Mouse (Mus musculus) midbrain, embryonic 16.5 days (tissue): ENCODE results near the gene Cgref1. TPM values are rescaled to one million over a fixed set of nuclear protein-coding genes. Genes with fewer than 3 reads are reported as not detected.
A peak's percentile ranks its signal among the peaks of the same experiment; 100 is the strongest.

Source experiments
- ATAC-seq: fragments of 200-750 bp; cut with Nextera tagmentation; 2 replicates; pipeline ENCODE4 v1.8.0; 2017; ENCODE audit warnings: moderate TSS enrichment
- H3K27ac ChIP-seq: fragments of 300-500 bp; sonication (generic); 2 replicates; pipeline ENCODE4 v1.5.1; 2014; ENCODE audit warnings: mild to moderate bottlenecking, low read length, mixed read lengths
- H3K27me3 ChIP-seq: fragments of 300-500 bp; sonication (generic); 2 replicates; pipeline ENCODE4 v1.6.1; 2014; ENCODE audit warnings: low read depth, low read length, mixed read lengths; ENCODE audit not compliant: control insufficient read depth, insufficient read depth
- H3K36me3 ChIP-seq: fragments of 300-500 bp; sonication (generic); 2 replicates; pipeline ENCODE4 v1.6.1; 2014; ENCODE audit warnings: mild to moderate bottlenecking, low read length, moderate library complexity, mixed read lengths; ENCODE audit not compliant: control insufficient read depth, insufficient read depth
- H3K4me1 ChIP-seq: fragments of 300-500 bp; sonication (generic); 2 replicates; pipeline ENCODE4 v1.6.1; 2014; ENCODE audit warnings: mild to moderate bottlenecking, low read length, mixed read lengths; ENCODE audit not compliant: control insufficient read depth, insufficient read depth
- H3K4me2 ChIP-seq: fragments of 300-500 bp; sonication (generic); 2 replicates; pipeline ENCODE4 v1.6.1; 2014; ENCODE audit warnings: mild to moderate bottlenecking, low read length, mixed read lengths
- H3K4me3 ChIP-seq: fragments of 300-500 bp; sonication (generic); 2 replicates; pipeline ENCODE4 v1.5.1; 2014; ENCODE audit warnings: low read depth, mild to moderate bottlenecking, low read length, moderate library complexity, mixed read lengths
- H3K9ac ChIP-seq: fragments of 300-500 bp; sonication (generic); 2 replicates; pipeline ENCODE4 v1.6.1; 2014; ENCODE audit warnings: low read depth, low read length, mixed read lengths
- H3K9me3 ChIP-seq: fragments of 300-500 bp; sonication (generic); replicated peaks from 2 replicates; pipeline ENCODE4 v1.6.1; 2014; ENCODE audit warnings: mild to moderate bottlenecking, low read length, mixed read lengths; ENCODE audit not compliant: control insufficient read depth, poor library complexity, severe bottlenecking
- WGBS: fragments of 180-500 bp; shearing (Covaris S2); extraction: QIAGEN DNeasy Blood & Tissue Kit; methylation state at CpG from one replicate; pipeline ENCODE4 v1.1.7; 2014; 5-methylcytosine and 5-hydroxymethylcytosine counted together
- polyA plus RNA-seq: library from polyadenylated mRNA; unstranded; fragments of >200 nt; fragmentation: Nextera tagmentation; extraction: Ambion mirVana; gene quantifications from 2 replicates; pipeline ENCODE4 v1.2.1, GENCODE M21; 2015

Gene Cgref1
- polyA plus RNA-seq, 1 experiment from 2014 or later, result 86.8 TPM

DNA sequence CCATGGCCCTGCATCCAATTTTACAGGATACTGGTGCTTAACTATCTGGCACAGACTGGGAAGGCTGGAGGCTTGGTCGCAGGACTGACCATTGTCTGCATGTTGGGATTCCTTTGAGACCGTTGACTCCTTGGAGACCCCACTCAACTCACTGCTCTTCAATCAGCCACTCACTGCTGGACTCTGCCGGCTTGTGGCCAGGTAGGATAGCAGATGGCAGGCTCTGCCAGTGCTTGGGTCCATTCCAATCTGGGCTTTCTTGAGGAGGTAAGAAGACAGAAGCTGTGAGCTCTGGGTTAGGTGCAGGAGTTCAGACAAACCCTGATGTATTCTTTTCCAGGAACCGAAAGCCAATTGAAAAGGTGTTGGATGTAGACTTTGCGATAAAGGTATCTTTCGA, 8.7 kb upstream of the Cgref1 start:
- no peak overlapping the region for H3K9ac ChIP-seq
- H3K4me1 ChIP-seq, result peaks cover 31% of the 10 kb centered on the region
- no peak overlapping the region for H3K27ac ChIP-seq
- no peak overlapping the region for H3K4me3 ChIP-seq
- H3K4me2 ChIP-seq, result no peak overlapping the region
- peaks cover 37% of the 10 kb centered on the region for H3K36me3 ChIP-seq
- no peak for ATAC-seq
- 96% methylated on average over 6 of the region's 6 CpGs for WGBS
- H3K9me3 ChIP-seq, result no peaks in the 10 kb centered on the region
- no peaks in the 10 kb centered on the region for H3K27me3 ChIP-seq

DNA sequence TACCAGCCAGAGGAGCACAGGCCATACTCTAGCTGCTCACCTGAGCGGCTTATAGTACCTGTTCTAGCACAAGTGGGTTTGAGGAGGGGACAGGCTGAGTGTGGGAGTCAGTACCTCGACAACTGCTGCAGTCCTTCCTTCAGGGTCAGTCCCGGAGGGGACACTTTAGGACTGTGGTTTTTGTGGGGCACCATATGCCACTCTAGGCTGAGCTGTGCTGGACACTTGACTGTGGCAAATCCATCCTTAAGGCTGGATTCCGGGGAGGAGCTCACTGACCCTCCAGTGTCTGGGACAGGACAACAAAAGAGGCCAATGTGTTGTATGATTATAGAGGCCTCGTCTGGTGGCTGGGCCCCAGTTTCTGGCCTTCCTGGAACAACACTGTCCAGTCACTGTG, 7.2 kb upstream of the Cgref1 start:
- Histone ChIP-seq H3K9ac (no peak overlapping the region), H3K36me3 (peaks cover 32% of the 10 kb centered on the region), H3K4me1 (peaks cover 18% of the 10 kb centered on the region), H3K4me2 (no peak overlapping the region), H3K4me3 (no peak overlapping the region), H3K9me3 (no peaks in the 10 kb centered on the region), H3K27me3 (no peaks in the 10 kb centered on the region), H3K27ac (no peak overlapping the region)
- no peak for ATAC-seq
- 87% methylated on average over 5 of the region's 5 CpGs for WGBS

DNA sequence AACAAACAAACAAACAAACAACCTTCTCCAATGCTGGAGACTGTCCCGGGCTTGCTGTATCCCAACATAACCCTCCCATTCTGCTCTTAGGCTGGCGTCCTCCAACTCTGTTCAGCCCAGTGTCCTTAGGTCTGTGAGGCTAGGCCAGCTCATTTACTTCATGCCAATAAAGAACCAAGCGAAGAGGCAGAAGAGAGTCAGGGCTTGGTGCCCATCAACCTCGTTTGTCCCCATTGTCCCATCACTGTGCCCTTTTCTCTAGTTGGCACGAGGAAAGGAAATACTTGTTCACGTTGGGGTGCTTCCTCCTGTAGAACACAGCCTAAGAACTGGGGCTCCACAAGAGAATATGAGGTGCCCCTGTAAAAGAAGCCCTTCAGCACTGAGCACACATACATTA, 6.3 kb upstream of the Cgref1 start:
- 89% methylated on average over 6 of the region's 6 CpGs for WGBS
- Histone ChIP-seq H3K9me3 (no peaks in the 10 kb centered on the region), H3K36me3 (peaks cover 32% of the 10 kb centered on the region), H3K9ac (no peak overlapping the region), H3K27me3 (no peaks in the 10 kb centered on the region), H3K4me2 (no peak overlapping the region), H3K27ac (no peak overlapping the region), H3K4me3 (no peak overlapping the region), H3K4me1 (peaks cover 15% of the 10 kb centered on the region)
- no peak for ATAC-seq

DNA sequence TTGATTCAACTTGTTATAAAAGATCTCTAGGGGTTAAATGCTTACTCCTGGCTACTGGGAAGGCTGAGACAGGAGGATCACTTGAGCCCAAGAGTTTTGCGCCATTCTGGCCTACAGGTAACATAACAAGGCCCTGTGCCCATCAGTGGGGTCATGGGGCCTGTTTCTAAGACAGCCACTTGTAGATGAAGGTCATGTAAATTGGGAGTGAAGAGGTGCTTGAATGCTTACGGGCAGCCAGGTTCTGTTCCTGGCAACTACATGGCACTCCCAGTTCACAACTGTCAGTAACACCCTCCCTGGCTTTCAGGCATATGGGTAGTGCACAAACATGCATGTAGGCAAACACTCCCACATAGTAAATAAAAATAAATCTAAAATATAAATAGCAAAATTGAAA, 5.5 kb upstream of the Cgref1 start:
- Histone ChIP-seq H3K4me3 (no peak overlapping the region), H3K9ac (no peak overlapping the region), H3K9me3 (no peaks in the 10 kb centered on the region), H3K27ac (no peak overlapping the region), H3K4me2 (no peak overlapping the region), H3K36me3 (peaks cover 30% of the 10 kb centered on the region), H3K4me1 (peaks cover 15% of the 10 kb centered on the region), H3K27me3 (no peaks in the 10 kb centered on the region)
- WGBS, result 87% methylated on average over 2 of the region's 2 CpGs
- no peak for ATAC-seq

DNA sequence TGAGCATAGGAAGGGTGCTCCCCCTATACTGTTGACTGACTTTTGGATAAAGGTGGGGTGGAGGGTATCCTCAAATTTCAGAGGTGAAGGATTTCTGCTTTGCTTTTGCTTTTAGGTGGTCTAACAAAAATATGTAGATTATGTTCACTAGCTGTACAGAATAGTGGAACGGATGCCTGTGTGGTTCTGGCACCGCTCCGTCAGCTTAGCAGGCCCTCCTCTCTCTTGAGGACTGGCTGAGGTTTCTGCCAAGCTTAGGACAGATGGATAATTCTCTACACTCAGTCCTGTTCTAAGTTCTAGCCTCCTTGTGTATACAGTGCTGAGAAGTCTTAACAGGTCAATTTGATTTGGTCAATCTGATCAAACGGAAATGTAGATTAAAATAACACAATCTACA, 5.1 kb upstream of the Cgref1 start:
- ATAC-seq, result no peak

DNA sequence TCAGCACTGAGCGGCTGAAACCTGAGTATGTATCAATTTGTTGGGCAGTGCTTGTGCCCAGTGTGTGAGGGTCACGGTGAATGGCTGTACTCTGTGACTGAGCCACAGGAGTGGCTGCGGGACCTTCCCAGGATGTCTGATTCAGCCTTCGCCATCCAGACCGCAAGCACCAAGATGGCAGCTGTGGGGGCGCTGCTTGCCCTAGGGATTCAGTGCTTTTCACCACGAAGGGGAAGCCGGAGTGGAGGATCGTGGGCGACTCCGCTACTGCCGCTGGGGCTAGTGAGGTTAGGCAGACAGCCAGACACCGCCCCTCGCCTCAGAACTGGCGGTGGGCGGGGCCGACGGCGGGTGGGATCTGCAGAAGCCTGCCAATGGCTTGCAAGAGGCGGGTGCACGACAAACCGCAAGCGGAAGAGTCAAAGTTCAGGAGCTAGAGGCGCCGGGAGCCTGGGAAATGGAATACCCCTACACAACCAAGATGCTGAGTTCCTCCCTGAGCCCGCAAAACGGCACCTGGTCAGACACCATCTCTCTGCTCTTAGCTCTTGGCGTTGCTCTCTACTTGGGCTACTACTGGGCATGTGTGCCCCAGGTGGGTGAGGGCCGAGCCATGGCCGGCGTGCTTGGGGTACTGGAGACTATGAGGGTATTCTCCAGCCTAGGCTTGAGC, 4.4 kb upstream of the Cgref1 start:
- under 1% methylated on average over 31 of the region's 31 CpGs for WGBS
- ATAC-seq, result peak; percentile 81

More for the DNA sequence above, 5.1 kb upstream of the Cgref1 start:
- Histone ChIP-seq H3K4me3 (peak overlapping the region; percentile 61), H3K4me1 (peaks cover 15% of the 10 kb centered on the region), H3K9ac (peak overlapping the region; percentile 65), H3K36me3 (peaks cover 25% of the 10 kb centered on the region), H3K27ac (peak overlapping the region; percentile 56; the same call in 1 of the 2 replicates), H3K4me2 (peak overlapping the region; percentile 94), H3K9me3 (no peaks in the 10 kb centered on the region), H3K27me3 (no peaks in the 10 kb centered on the region)
- WGBS, result 63% methylated on average over 4 of the region's 4 CpGs

DNA sequence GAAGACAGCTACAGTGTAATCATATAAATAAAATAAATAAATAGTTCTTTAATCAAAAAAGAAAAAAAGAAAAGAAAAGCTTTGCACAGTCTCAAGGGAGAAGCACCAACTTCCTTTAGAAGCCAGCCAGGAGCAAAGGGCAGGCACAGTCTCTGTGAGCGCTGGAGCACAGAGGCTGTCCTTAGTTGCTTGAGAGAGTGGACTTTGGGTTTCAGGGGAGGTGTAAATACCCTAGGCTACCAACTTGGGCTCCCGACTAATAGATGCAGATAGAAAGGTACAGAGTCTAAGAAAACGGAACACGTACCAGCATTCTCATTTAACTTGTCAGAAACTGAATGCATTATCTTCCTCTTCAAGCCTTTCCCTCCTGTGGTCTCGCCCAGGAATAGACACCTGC, 3.2 kb upstream of the Cgref1 start:
- 84% methylated on average over 5 of the region's 5 CpGs for WGBS
- H3K9ac ChIP-seq, result no peak overlapping the region
- H3K4me3 ChIP-seq, result no peak overlapping the region
- H3K9me3 ChIP-seq, result no peaks in the 10 kb centered on the region
- peaks cover 19% of the 10 kb centered on the region for H3K4me1 ChIP-seq
- H3K27me3 ChIP-seq, result no peaks in the 10 kb centered on the region
- no peak for ATAC-seq
- no peak overlapping the region for H3K27ac ChIP-seq
- H3K36me3 ChIP-seq, result peaks cover 8% of the 10 kb centered on the region; the same call in 1 of the 2 replicates
- no peak overlapping the region for H3K4me2 ChIP-seq

More for the DNA sequence above, 4.4 kb upstream of the Cgref1 start:
- Histone ChIP-seq H3K4me1 (peaks cover 15% of the 10 kb centered on the region), H3K9ac (peak overlapping the region; percentile 65), H3K9me3 (no peaks in the 10 kb centered on the region), H3K27ac (peak overlapping the region; percentile 56), H3K27me3 (no peaks in the 10 kb centered on the region), H3K36me3 (peaks cover 19% of the 10 kb centered on the region), H3K4me3 (peak overlapping the region; percentile 61), H3K4me2 (peak overlapping the region; percentile 94)

DNA sequence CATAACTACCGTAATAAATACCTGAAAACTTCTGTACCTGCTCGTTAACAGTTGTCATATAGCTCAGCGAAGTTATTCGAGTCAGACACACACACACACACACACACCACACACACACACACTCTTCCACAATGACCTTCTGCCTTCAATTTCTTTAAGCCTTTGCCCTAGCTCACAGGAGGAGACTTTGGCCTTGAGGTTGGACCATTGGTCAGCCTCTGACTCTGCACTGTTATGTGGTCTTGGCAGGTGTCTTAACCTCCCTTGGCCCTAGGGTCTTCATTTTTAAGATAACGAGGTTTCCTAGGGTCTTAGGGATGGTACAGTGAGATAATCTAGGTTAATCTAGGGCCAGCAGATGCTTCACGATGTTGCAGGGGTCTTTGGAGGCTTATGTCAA, 1.0 kb downstream of the Cgref1 start:
- Histone ChIP-seq H3K9me3 (no peaks in the 10 kb centered on the region), H3K4me2 (peak overlapping the region; percentile 79), H3K4me1 (peaks cover 8% of the 10 kb centered on the region; the same call in 1 of the 2 replicates), H3K27ac (no peak overlapping the region), H3K4me3 (peak overlapping the region; percentile 63), H3K36me3 (no peaks in the 10 kb centered on the region), H3K27me3 (no peaks in the 10 kb centered on the region), H3K9ac (0 out of 2 replicates have a peak overlapping the region, but pooled peaks have one; percentile 89)
- no peak for ATAC-seq
- 88% methylated on average over 6 of the region's 6 CpGs for WGBS

DNA sequence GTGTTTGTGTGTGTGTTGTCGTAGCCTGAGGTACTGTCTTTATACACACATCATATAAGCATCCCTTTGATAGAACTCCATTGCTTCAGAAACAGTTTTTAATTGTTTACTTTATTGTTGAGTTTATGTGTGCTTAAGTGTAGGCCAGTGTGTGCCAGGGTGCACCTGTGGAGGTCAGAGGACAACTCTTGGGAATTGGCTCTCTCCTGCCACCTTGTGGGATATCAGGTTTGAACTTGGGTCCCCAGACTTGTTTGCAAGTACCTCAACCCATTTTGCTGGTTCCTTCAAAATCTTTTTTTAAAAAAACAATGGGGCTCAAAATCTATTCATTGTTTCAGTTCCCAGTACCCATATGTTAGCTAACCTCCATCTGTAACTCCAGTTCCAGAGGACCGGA, 2.4 kb downstream of the Cgref1 start:
- H3K36me3 ChIP-seq, result no peaks in the 10 kb centered on the region
- 97% methylated on average over 2 of the region's 2 CpGs for WGBS
- no peaks in the 10 kb centered on the region for H3K9me3 ChIP-seq
- ATAC-seq, result no peak
- H3K27ac ChIP-seq, result no peak overlapping the region
- H3K27me3 ChIP-seq, result no peaks in the 10 kb centered on the region
- no peak overlapping the region for H3K4me2 ChIP-seq
- 0 out of 2 replicates have a peak, but pooled peaks cover 4% of the 10 kb centered on the region for H3K4me1 ChIP-seq
- H3K9ac ChIP-seq, result no peak overlapping the region
- H3K4me3 ChIP-seq, result no peak overlapping the region
